Mouse (Mus musculus): ENCODE measurements at regions not wholly inside any gene's neighbourhood (a gene's known extent, or its start where the extent isn't known, plus 50 kb on each side); places are given as distances from the start of the nearest gene placed in this dataset.

- no peaks in the 10 kb centered on the region for H3K4me1 ChIP-seq (replicated peaks; ENCODE audit: control insufficient read depth, insufficient read depth, low read length)
- no peak overlapping the region for H3K27ac ChIP-seq (ENCODE audit: low read length)
- H3K9me3 ChIP-seq (ENCODE audit: control insufficient read depth, low read length) = no peaks in the 10 kb centered on the region
- H3K4me2 ChIP-seq (ENCODE audit: low read depth, low read length) = no peak overlapping the region
- no peaks in the 10 kb centered on the region for H3K36me3 ChIP-seq (ENCODE audit: control insufficient read depth, insufficient read depth, low read length)
- WGBS = 76% methylated on average over 6 of the region's 6 CpGs
- no peak for ATAC-seq (ENCODE audit: low read depth)
- no peak overlapping the region for H3K9ac ChIP-seq (ENCODE audit: low read length)
- H3K27me3 ChIP-seq (ENCODE audit: control insufficient read depth, insufficient read depth, low read depth, low read length) = no peaks in the 10 kb centered on the region
- no peak overlapping the region for H3K4me3 ChIP-seq (ENCODE audit: low read length)
Observed at GRCm38 (mm10) chr13:79182630-79183412, 983.3 kb upstream of the Nr2f1 start.

DNA sequence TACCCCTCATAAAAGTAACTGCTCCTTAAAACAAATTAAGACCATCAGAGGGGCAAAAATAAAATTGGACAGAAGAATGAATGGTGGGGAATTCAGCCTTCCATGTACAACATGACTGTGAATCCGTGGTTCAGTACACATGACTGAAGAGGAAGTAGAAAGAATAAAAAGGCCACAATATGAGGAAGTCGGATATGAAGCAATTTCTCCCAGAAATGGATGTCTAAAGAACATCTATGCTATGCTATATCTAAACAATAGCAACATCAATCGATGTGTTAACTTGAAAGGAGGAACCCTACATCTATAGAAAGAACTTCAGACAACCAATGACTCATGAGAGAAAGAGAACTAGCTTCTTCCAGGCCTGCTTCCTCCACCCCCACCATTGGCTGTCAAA, 959.2 kb upstream of the Nr2f1 start:
- Histone ChIP-seq H3K4me1 (replicated peaks; ENCODE audit: control insufficient read depth, insufficient read depth, low read length) (no peaks in the 10 kb centered on the region), H3K4me2 (ENCODE audit: low read depth, low read length) (no peak overlapping the region), H3K9me3 (ENCODE audit: control insufficient read depth, low read length) (no peaks in the 10 kb centered on the region), H3K36me3 (ENCODE audit: control insufficient read depth, insufficient read depth, low read length) (no peaks in the 10 kb centered on the region), H3K27me3 (ENCODE audit: control insufficient read depth, insufficient read depth, low read depth, low read length) (no peaks in the 10 kb centered on the region), H3K4me3 (ENCODE audit: low read length) (no peak overlapping the region), H3K27ac (ENCODE audit: low read length) (no peak overlapping the region), H3K9ac (ENCODE audit: low read length) (no peak overlapping the region)
- no peak for ATAC-seq (ENCODE audit: low read depth)
- WGBS = 57% methylated on average over 3 of the region's 3 CpGs

GRCm38 (mm10) chr13:79142903-79143302, 943.3 kb upstream of the Nr2f1 start:
- no peak overlapping the region for H3K4me2 ChIP-seq (ENCODE audit: low read depth, low read length)
- H3K36me3 ChIP-seq (ENCODE audit: control insufficient read depth, insufficient read depth, low read length) = no peaks in the 10 kb centered on the region
- H3K4me3 ChIP-seq (ENCODE audit: low read length) = no peak overlapping the region
- H3K27me3 ChIP-seq (ENCODE audit: control insufficient read depth, insufficient read depth, low read depth, low read length) = no peaks in the 10 kb centered on the region
- ATAC-seq (ENCODE audit: low read depth) = peak; percentile 67
- H3K9me3 ChIP-seq (ENCODE audit: control insufficient read depth, low read length) = no peaks in the 10 kb centered on the region
- H3K9ac ChIP-seq (ENCODE audit: low read length) = no peak overlapping the region
- no peak overlapping the region for H3K27ac ChIP-seq (ENCODE audit: low read length)
- H3K4me1 ChIP-seq (replicated peaks; ENCODE audit: control insufficient read depth, insufficient read depth, low read length) = no peaks in the 10 kb centered on the region
- 22% methylated on average over 1 of the region's 1 CpGs for WGBS

GRCm38 (mm10) chr13:79141362-79141966, 941.9 kb upstream of the Nr2f1 start:
- no peak overlapping the region for H3K4me3 ChIP-seq (ENCODE audit: low read length)
- H3K9me3 ChIP-seq (ENCODE audit: control insufficient read depth, low read length) = no peaks in the 10 kb centered on the region
- no peaks in the 10 kb centered on the region for H3K4me1 ChIP-seq (replicated peaks; ENCODE audit: control insufficient read depth, insufficient read depth, low read length)
- no peaks in the 10 kb centered on the region for H3K36me3 ChIP-seq (ENCODE audit: control insufficient read depth, insufficient read depth, low read length)
- 6% methylated on average over 5 of the region's 5 CpGs for WGBS
- H3K27me3 ChIP-seq (ENCODE audit: control insufficient read depth, insufficient read depth, low read depth, low read length) = no peaks in the 10 kb centered on the region
- H3K9ac ChIP-seq (ENCODE audit: low read length) = no peak overlapping the region
- no peak for ATAC-seq (ENCODE audit: low read depth)
- no peak overlapping the region for H3K27ac ChIP-seq (ENCODE audit: low read length)
- H3K4me2 ChIP-seq (ENCODE audit: low read depth, low read length) = no peak overlapping the region

- no peak overlapping the region for H3K4me2 ChIP-seq (ENCODE audit: low read depth, low read length)
- H3K9me3 ChIP-seq (ENCODE audit: control insufficient read depth, low read length) = no peaks in the 10 kb centered on the region
- peak; percentile 83 for ATAC-seq (ENCODE audit: low read depth)
- H3K27ac ChIP-seq (ENCODE audit: low read length) = no peak overlapping the region
- H3K27me3 ChIP-seq (ENCODE audit: control insufficient read depth, insufficient read depth, low read depth, low read length) = no peaks in the 10 kb centered on the region
- no peak overlapping the region for H3K9ac ChIP-seq (ENCODE audit: low read length)
- no peak overlapping the region for H3K4me3 ChIP-seq (ENCODE audit: low read length)
- 32% methylated on average over 2 of the region's 2 CpGs for WGBS
- no peaks in the 10 kb centered on the region for H3K4me1 ChIP-seq (replicated peaks; ENCODE audit: control insufficient read depth, insufficient read depth, low read length)
- no peaks in the 10 kb centered on the region for H3K36me3 ChIP-seq (ENCODE audit: control insufficient read depth, insufficient read depth, low read length)
Observed at GRCm38 (mm10) chr13:79138747-79139146, 939.2 kb upstream of the Nr2f1 start.

GRCm38 (mm10) chr13:79136726-79137125, 937.2 kb upstream of the Nr2f1 start:
- Histone ChIP-seq H3K27me3 (ENCODE audit: control insufficient read depth, insufficient read depth, low read depth, low read length) (no peaks in the 10 kb centered on the region), H3K4me3 (ENCODE audit: low read length) (no peak overlapping the region), H3K9me3 (ENCODE audit: control insufficient read depth, low read length) (no peaks in the 10 kb centered on the region), H3K36me3 (ENCODE audit: control insufficient read depth, insufficient read depth, low read length) (no peaks in the 10 kb centered on the region), H3K4me2 (ENCODE audit: low read depth, low read length) (no peak overlapping the region), H3K9ac (ENCODE audit: low read length) (no peak overlapping the region), H3K27ac (ENCODE audit: low read length) (no peak overlapping the region), H3K4me1 (replicated peaks; ENCODE audit: control insufficient read depth, insufficient read depth, low read length) (no peaks in the 10 kb centered on the region)
- 89% methylated on average over 1 of the region's 1 CpGs for WGBS
- no peak for ATAC-seq (ENCODE audit: low read depth)
